Mouse (Mus musculus): Measurements from ENCODE around the gene Smc5.

DNA sequence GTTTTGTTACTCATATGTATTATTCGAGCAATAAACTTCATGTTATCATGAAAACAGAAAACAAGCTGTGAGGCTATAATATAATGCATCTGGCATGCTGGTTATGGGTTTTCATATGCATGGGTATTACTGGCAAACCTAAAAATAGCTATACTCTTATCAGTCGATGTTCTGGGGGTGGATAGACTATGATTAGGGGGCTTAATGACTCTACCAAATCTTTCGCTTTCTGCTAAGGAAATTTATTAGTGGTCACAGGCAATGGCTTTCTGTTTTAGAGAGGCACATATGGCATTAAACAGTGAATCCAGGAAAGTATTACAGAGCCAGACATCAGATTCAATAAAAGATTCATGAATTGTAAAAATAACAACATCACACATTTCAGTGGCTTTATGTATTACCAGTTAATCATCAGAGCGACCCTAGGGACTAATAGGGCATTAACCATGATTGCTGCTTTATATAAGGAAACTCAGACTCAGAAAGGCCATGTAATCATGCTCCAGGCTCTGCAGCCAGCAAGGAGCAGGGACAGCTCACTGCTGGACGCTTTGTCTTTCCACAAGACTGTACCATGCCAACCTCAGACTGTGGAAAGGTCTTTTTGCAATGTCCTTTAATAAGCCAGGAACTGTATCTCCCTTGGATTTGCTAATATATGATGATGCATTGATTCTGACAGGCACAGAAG, 43.7 kb upstream of the Smc5 start:
- TF ChIP-seq CTCF (IDR thresholded peaks at IDR 0.05; ENCODE audit: low read depth, low read length), result no peak
- no peak for TF ChIP-seq POLR2A (IDR thresholded peaks at IDR 0.05; ENCODE audit: extremely low read depth, insufficient read depth, low read length)

Data from liver, adult 2 months (tissue).